Mouse (Mus musculus) cerebellum, adult 2 months (tissue): ENCODE data around the gene Ifi203.

Experiments
- CTCF ChIP-seq: fragments of 200-500 bp; IDR thresholded peaks from 2 replicates; pipeline ENCODE4 v1.5.1; 2011; ENCODE audit warnings: low read depth, mild to moderate bottlenecking, control low read depth, low read length, moderate library complexity, borderline replicate concordance; ENCODE audit not compliant: insufficient read depth
- POLR2A ChIP-seq: fragments of 200-500 bp; IDR thresholded peaks from 2 replicates; pipeline ENCODE4 v1.6.1; 2011; ENCODE audit warnings: low read length, control low read depth, borderline replicate concordance; ENCODE audit not compliant: insufficient read depth

DNA sequence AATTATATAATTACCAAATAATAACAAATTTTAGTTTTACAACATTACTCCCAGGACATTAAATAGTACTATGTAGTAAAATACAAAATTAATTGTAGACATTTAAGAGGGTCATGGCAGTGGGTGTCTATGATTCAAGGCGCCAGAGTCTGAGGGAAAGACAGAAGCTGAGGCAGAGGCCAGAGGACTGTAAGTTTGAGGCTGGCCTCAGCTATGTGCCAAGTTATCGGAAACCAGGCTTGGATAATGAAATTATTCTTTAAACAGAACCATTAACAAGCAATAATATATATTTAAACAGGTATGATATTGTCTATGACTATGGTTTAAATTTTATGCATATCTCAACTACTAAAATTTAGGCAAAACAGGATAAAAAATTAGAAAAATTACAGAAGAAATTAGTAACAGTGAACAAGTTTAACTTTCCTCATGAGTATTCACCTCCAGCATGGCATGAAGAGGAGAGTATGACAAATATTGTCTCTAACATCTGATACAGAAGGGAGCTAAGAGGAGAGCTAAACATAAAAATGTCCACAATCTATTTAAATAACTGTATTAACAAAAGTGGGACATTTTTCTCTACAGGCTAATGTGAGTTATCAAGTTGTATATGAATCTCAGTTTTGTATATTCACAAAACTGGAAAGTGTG, 30.5 kb downstream of the Ifi203 start:
- TF ChIP-seq POLR2A, result no peak
- no peak for TF ChIP-seq CTCF
